Mouse (Mus musculus): ENCODE results near the gene Cd47.

DNA sequence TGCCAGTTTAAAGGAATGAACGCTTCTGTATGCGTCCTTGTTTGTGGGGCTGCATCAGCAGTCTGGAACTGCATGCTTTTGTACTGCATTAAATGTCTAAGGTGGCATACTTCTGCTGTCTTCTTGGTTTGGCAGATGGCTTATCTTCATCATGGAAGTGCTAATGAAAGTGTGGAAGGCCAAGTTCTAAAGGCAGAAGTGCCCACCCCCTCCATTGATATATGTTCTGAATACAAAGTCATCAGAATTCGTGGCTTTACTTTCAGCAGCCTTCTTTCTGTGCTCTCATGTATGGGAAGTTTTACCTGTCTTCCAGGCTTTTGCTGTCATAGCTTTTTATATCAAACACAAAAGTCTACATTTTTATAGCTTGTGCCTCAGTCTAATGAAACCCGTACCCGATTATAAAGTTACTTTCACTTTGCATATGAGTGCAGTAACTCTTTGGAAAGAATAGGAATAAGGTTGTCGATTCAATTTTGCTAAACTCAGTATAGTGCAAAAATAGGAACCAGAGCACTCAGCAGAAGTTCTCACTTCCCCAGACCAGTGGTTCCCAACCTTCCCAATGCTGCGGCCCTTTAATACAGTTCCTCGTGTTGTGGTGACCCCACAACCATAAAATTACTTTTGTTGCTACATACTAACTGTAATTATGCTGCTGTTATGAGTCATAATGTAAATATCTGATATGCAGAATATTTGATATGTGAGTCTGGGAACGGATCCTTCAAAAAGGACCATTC, 58.0 kb downstream of the Cd47 start:
- no peak for TF ChIP-seq CTCF (IDR thresholded peaks at IDR 0.05; ENCODE audit: extremely low read depth, insufficient read depth, insufficient read length, insufficient replicate concordance)
- TF ChIP-seq POLR2A (IDR thresholded peaks at IDR 0.05; ENCODE audit: low read depth, low read length) = no peak
